Mouse (Mus musculus): Measurements from ENCODE around the gene Rad51d. TPM values are rescaled to one million over a fixed set of nuclear protein-coding genes. Genes with fewer than 3 reads are reported as not detected.

Gene Rad51d
- polyA plus RNA-seq, 1 experiment from 2014 or later: 6.2 TPM

- no peaks in the 10 kb centered on the region for H3K9me3 ChIP-seq (replicated peaks)
- H3K27ac ChIP-seq (replicated peaks): no peak overlapping the region
- no peak overlapping the region for H3K4me3 ChIP-seq (replicated peaks)
- no peak overlapping the region for H3K4me2 ChIP-seq
- no peak overlapping the region for H3K9ac ChIP-seq
- 57% methylated on average over 11 of the region's 11 CpGs for WGBS (ENCODE audit: insufficient replicate concordance)
- no peak for ATAC-seq (ENCODE audit: insufficient read depth)
- H3K27me3 ChIP-seq: peaks cover 43% of the 10 kb centered on the region
- 0 out of 2 replicates have a peak, but pooled peaks cover 6% of the 10 kb centered on the region for H3K36me3 ChIP-seq (replicated peaks)
- peaks cover 23% of the 10 kb centered on the region for H3K4me1 ChIP-seq (replicated peaks)
These were observed 20.4 kb upstream of the Rad51d start for GRCm38 (mm10) chr11:82910679-82911389.

- Histone ChIP-seq H3K27ac (replicated peaks) (no peak within 1 kb of the TSS), H3K27me3 (peaks cover 43% of the 10 kb centered on the region), H3K4me2 (no peak within 1 kb of the TSS), H3K4me3 (replicated peaks) (no peak within 1 kb of the TSS), H3K9me3 (replicated peaks) (no peaks in the 10 kb centered on the region), H3K36me3 (replicated peaks) (peaks cover 11% of the 10 kb centered on the region; the same call in 1 of the 2 replicates), H3K9ac (no peak within 1 kb of the TSS), H3K4me1 (replicated peaks) (peaks cover 29% of the 10 kb centered on the region)
- WGBS (ENCODE audit: insufficient replicate concordance): 74% methylated on average over 4 of the region's 4 CpGs
- no peak for ATAC-seq (ENCODE audit: insufficient read depth)
These were observed 19.8 kb upstream of the Rad51d start, which contains the start of gene Unc45b for GRCm38 (mm10) chr11:82910250-82910649. Gene Unc45b, plus strand, starts transcription at chr11:82910550.

GRCm38 (mm10) chr11:82908608-82908989, 18.2 kb upstream of the Rad51d start:
- Histone ChIP-seq H3K4me2 (peak overlapping the region; percentile 91), H3K4me1 (replicated peaks) (peaks cover 32% of the 10 kb centered on the region), H3K9ac (peak overlapping the region; percentile 48; the same call in 1 of the 2 replicates), H3K27ac (replicated peaks) (no peak overlapping the region), H3K4me3 (replicated peaks) (peak overlapping the region; percentile 68), H3K36me3 (replicated peaks) (peaks cover 27% of the 10 kb centered on the region), H3K27me3 (peaks cover 33% of the 10 kb centered on the region), H3K9me3 (replicated peaks) (no peaks in the 10 kb centered on the region)
- no peak for ATAC-seq (ENCODE audit: insufficient read depth)
- WGBS (ENCODE audit: insufficient replicate concordance): 36% methylated on average over 10 of the region's 10 CpGs

GRCm38 (mm10) chr11:82907651-82908607, 17.5 kb upstream of the Rad51d start, which contains the start of gene Nle1:
Gene Nle1, minus strand, starts transcription at chr11:82908411.
- WGBS (ENCODE audit: insufficient replicate concordance): under 1% methylated on average over 73 of the region's 73 CpGs
- peaks cover 32% of the 10 kb centered on the region for H3K4me1 ChIP-seq (replicated peaks)

GRCm38 (mm10) chr11:82905816-82906215, 15.4 kb upstream of the Rad51d start:
- Histone ChIP-seq H3K27ac (replicated peaks) (no peak overlapping the region), H3K9ac (no peak overlapping the region), H3K4me1 (replicated peaks) (peaks cover 32% of the 10 kb centered on the region), H3K27me3 (0 out of 2 replicates have a peak, but pooled peaks cover 12% of the 10 kb centered on the region), H3K9me3 (replicated peaks) (no peaks in the 10 kb centered on the region), H3K4me2 (no peak overlapping the region), H3K4me3 (replicated peaks) (no peak overlapping the region), H3K36me3 (replicated peaks) (peaks cover 55% of the 10 kb centered on the region)
- ATAC-seq (ENCODE audit: insufficient read depth): no peak
- 75% methylated on average over 5 of the region's 5 CpGs for WGBS (ENCODE audit: insufficient replicate concordance)

More at GRCm38 (mm10) chr11:82907651-82908607, 17.5 kb upstream of the Rad51d start, which contains the start of gene Nle1:
- Histone ChIP-seq H3K4me3 (replicated peaks) (peak within 1 kb of the TSS; percentile 68), H3K27ac (replicated peaks) (no peak within 1 kb of the TSS), H3K27me3 (peaks cover 26% of the 10 kb centered on the region), H3K9ac (peak within 1 kb of the TSS; percentile 60), H3K4me2 (peak within 1 kb of the TSS; percentile 91), H3K9me3 (replicated peaks) (no peaks in the 10 kb centered on the region), H3K36me3 (replicated peaks) (peaks cover 34% of the 10 kb centered on the region)
- ATAC-seq (ENCODE audit: insufficient read depth): peak; percentile 72

- 0 out of 2 replicates have a peak, but pooled peaks cover 5% of the 10 kb centered on the region for H3K27me3 ChIP-seq
- H3K9ac ChIP-seq: no peak overlapping the region
- no peak overlapping the region for H3K27ac ChIP-seq (replicated peaks)
- no peaks in the 10 kb centered on the region for H3K9me3 ChIP-seq (replicated peaks)
- ATAC-seq (ENCODE audit: insufficient read depth): no peak
- H3K4me2 ChIP-seq: no peak overlapping the region
- peaks cover 32% of the 10 kb centered on the region for H3K4me1 ChIP-seq (replicated peaks)
- no peak overlapping the region for H3K4me3 ChIP-seq (replicated peaks)
- WGBS (ENCODE audit: insufficient replicate concordance): 51% methylated on average over 8 of the region's 8 CpGs
- H3K36me3 ChIP-seq (replicated peaks): peaks cover 60% of the 10 kb centered on the region
These were observed 14.5 kb upstream of the Rad51d start for GRCm38 (mm10) chr11:82904952-82905351.

- H3K9me3 ChIP-seq (replicated peaks): no peaks in the 10 kb centered on the region
- H3K36me3 ChIP-seq (replicated peaks): peaks cover 63% of the 10 kb centered on the region
- no peaks in the 10 kb centered on the region for H3K27me3 ChIP-seq
- whole genome bisulfite sequencing (ENCODE audit: insufficient replicate concordance): 85% methylated on average over 20 of the region's 20 CpGs
- no peak overlapping the region for H3K4me2 ChIP-seq
- no peak overlapping the region for H3K9ac ChIP-seq
- H3K4me1 ChIP-seq (replicated peaks): peaks cover 20% of the 10 kb centered on the region
- H3K27ac ChIP-seq (replicated peaks): no peak overlapping the region
- no peak for ATAC-seq (ENCODE audit: insufficient read depth)
- H3K4me3 ChIP-seq (replicated peaks): no peak overlapping the region
These were observed 11.3 kb upstream of the Rad51d start for GRCm38 (mm10) chr11:82901606-82902310.

- Histone ChIP-seq H3K4me1 (replicated peaks) (0 out of 2 replicates have a peak, but pooled peaks cover under 1% of the 10 kb centered on the region), H3K27ac (replicated peaks) (no peak overlapping the region), H3K36me3 (replicated peaks) (peaks cover 47% of the 10 kb centered on the region), H3K4me2 (no peak overlapping the region), H3K9me3 (replicated peaks) (no peaks in the 10 kb centered on the region), H3K9ac (no peak overlapping the region), H3K27me3 (no peaks in the 10 kb centered on the region), H3K4me3 (replicated peaks) (no peak overlapping the region)
- 83% methylated on average over 5 of the region's 5 CpGs for WGBS (ENCODE audit: insufficient replicate concordance)
- no peak for ATAC-seq (ENCODE audit: insufficient read depth)
These were observed 9.3 kb upstream of the Rad51d start for GRCm38 (mm10) chr11:82899720-82900119.

- H3K36me3 ChIP-seq (replicated peaks): peaks cover 25% of the 10 kb centered on the region
- H3K4me2 ChIP-seq: no peak overlapping the region
- H3K27me3 ChIP-seq: no peaks in the 10 kb centered on the region
- 64% methylated on average over 10 of the region's 10 CpGs for WGBS (ENCODE audit: insufficient replicate concordance)
- H3K4me3 ChIP-seq (replicated peaks): no peak overlapping the region
- no peaks in the 10 kb centered on the region for H3K4me1 ChIP-seq (replicated peaks)
- no peak for ATAC-seq (ENCODE audit: insufficient read depth)
- no peak overlapping the region for H3K9ac ChIP-seq
- no peaks in the 10 kb centered on the region for H3K9me3 ChIP-seq (replicated peaks)
- no peak overlapping the region for H3K27ac ChIP-seq (replicated peaks)
These were observed 7.1 kb upstream of the Rad51d start for GRCm38 (mm10) chr11:82897478-82897877.

- WGBS (ENCODE audit: insufficient replicate concordance): 39% methylated on average over 7 of the region's 7 CpGs
- Histone ChIP-seq H3K9me3 (replicated peaks) (no peaks in the 10 kb centered on the region), H3K4me3 (replicated peaks) (no peak within 1 kb of the TSS), H3K4me2 (no peak within 1 kb of the TSS), H3K36me3 (replicated peaks) (no peaks in the 10 kb centered on the region), H3K27me3 (peaks cover 10% of the 10 kb centered on the region), H3K27ac (replicated peaks) (no peak within 1 kb of the TSS), H3K4me1 (replicated peaks) (peaks cover 31% of the 10 kb centered on the region), H3K9ac (no peak within 1 kb of the TSS)
- no peak for ATAC-seq (ENCODE audit: insufficient read depth)
These were observed 1.5 kb upstream of the Rad51d start, which contains the start of gene Fndc8 for GRCm38 (mm10) chr11:82891936-82892335. Gene Fndc8, plus strand, starts transcription at chr11:82892124.
